Mouse (Mus musculus) kidney, adult 18-20 months (tissue): ENCODE results near the gene Ppdpf.

Source experiments
- DNase-seq: peaks from one replicate; pipeline ENCODE4 v3.0.0; 2021

The Ppdpf gene

GRCm38 (mm10) chr2:181220361-181220760, 33.3 kb downstream of the Ppdpf start:
- peak; percentile 23 for DNase-seq

- no peak for DNase-seq
Observed at GRCm38 (mm10) chr2:181224994-181225393, 37.9 kb downstream of the Ppdpf start.

GRCm38 (mm10) chr2:181227122-181227521, 40.1 kb downstream of the Ppdpf start:
- no peak for DNase-seq

GRCm38 (mm10) chr2:181228335-181228734, 41.3 kb downstream of the Ppdpf start:
- DNase-seq = no peak

- no peak for DNase-seq
Observed at GRCm38 (mm10) chr2:181231171-181231570, 44.1 kb downstream of the Ppdpf start.

- no peak for DNase-seq
Observed at GRCm38 (mm10) chr2:181233443-181233842, 46.4 kb downstream of the Ppdpf start.

GRCm38 (mm10) chr2:181234680-181235079, 47.6 kb downstream of the Ppdpf start:
- DNase-seq = no peak

GRCm38 (mm10) chr2:181235681-181236566, 48.9 kb downstream of the Ppdpf start:
- no peak for DNase-seq

GRCm38 (mm10) chr2:181237251-181238014, 50.4 kb downstream of the Ppdpf start:
- no peak for DNase-seq

GRCm38 (mm10) chr2:181238091-181238610, 51.1 kb downstream of the Ppdpf start:
- DNase-seq = no peak
